Mouse (Mus musculus): ENCODE measurements at regions not wholly inside any gene's neighbourhood (a gene's known extent, or its start where the extent isn't known, plus 50 kb on each side); places are given as distances from the start of the nearest gene placed in this dataset.

GRCm38 (mm10) chr1:167928060-167928467 lies 239.0 kb downstream of the Lmx1a start:
- no peaks in the 10 kb centered on the region for H3K9me3 ChIP-seq (ENCODE audit: control insufficient read depth, low read length)
- 18% methylated on average over 4 of the region's 4 CpGs for WGBS (ENCODE audit: insufficient replicate concordance)

GRCm38 (mm10) chr1:167929729-167930341 lies 240.8 kb downstream of the Lmx1a start:
- TF ChIP-seq CTCF (IDR thresholded peaks at IDR 0.05; ENCODE audit: low read depth) = peak; percentile 20; the same call in 1 of the 2 replicates
- TF ChIP-seq EP300 (IDR thresholded peaks at IDR 0.05; ENCODE audit: low read depth) = no peak
- no peak overlapping the region for H3K9ac ChIP-seq (replicated peaks)
- no peaks in the 10 kb centered on the region for H3K4me1 ChIP-seq (replicated peaks; ENCODE audit: control insufficient read depth in 2 of 2, insufficient read depth in 2 of 2, low read length in 1 of 2)
- peaks cover 4% of the 10 kb centered on the region; the same call in 1 of the 2 replicates for H3K27me3 ChIP-seq (ENCODE audit: control insufficient read depth, insufficient read depth, low read length)
- WGBS (ENCODE audit: insufficient replicate concordance) = 4% methylated on average over 28 of the region's 28 CpGs
- no peak overlapping the region for H3K27ac ChIP-seq
- ATAC-seq (ENCODE audit: insufficient read depth) (no peak), DNase-seq (ENCODE audit: low read depth in 3 of 3, low spot score in 3 of 3) (no peak)
- no peaks in the 10 kb centered on the region for H3K36me3 ChIP-seq (replicated peaks; ENCODE audit: control insufficient read depth, insufficient read depth, low read depth)
- H3K4me2 ChIP-seq (ENCODE audit: low read depth) = peak overlapping the region; percentile 26; the same call in 1 of the 2 replicates
- no peak overlapping the region for H3K4me3 ChIP-seq (ENCODE audit: insufficient read depth in 1 of 2, low read depth in 2 of 2, low read length in 2 of 2)
- H3K9me3 ChIP-seq (ENCODE audit: control insufficient read depth, low read length) = no peaks in the 10 kb centered on the region

More at GRCm38 (mm10) chr1:167928060-167928467, 239.0 kb downstream of the Lmx1a start:
- TF ChIP-seq EP300 (IDR thresholded peaks at IDR 0.05; ENCODE audit: low read depth) = no peak
- peak; percentile 25; the same call in 1 of the 2 replicates for TF ChIP-seq CTCF (IDR thresholded peaks at IDR 0.05; ENCODE audit: low read depth)
- no peak overlapping the region for H3K27ac ChIP-seq
- DNase-seq (ENCODE audit: low read depth in 3 of 3, low spot score in 3 of 3) (no peak), ATAC-seq (ENCODE audit: insufficient read depth) (no peak)
- peaks cover 4% of the 10 kb centered on the region; the same call in 1 of the 2 replicates for H3K27me3 ChIP-seq (ENCODE audit: control insufficient read depth, insufficient read depth, low read length)
- no peaks in the 10 kb centered on the region for H3K36me3 ChIP-seq (replicated peaks; ENCODE audit: control insufficient read depth, insufficient read depth, low read depth)
- H3K9ac ChIP-seq (replicated peaks) = no peak overlapping the region
- H3K4me2 ChIP-seq (ENCODE audit: low read depth) = no peak overlapping the region
- no peak overlapping the region for H3K4me3 ChIP-seq (ENCODE audit: insufficient read depth in 1 of 2, low read depth in 2 of 2, low read length in 2 of 2)
- no peaks in the 10 kb centered on the region for H3K4me1 ChIP-seq (replicated peaks; ENCODE audit: control insufficient read depth in 2 of 2, insufficient read depth in 2 of 2, low read length in 1 of 2)

GRCm38 (mm10) chr1:167932088-167932487 lies 243.1 kb downstream of the Lmx1a start:
- Histone ChIP-seq H3K27ac (no peak overlapping the region), H3K4me1 (replicated peaks; ENCODE audit: control insufficient read depth in 2 of 2, insufficient read depth in 2 of 2, low read length in 1 of 2) (no peaks in the 10 kb centered on the region), H3K36me3 (replicated peaks; ENCODE audit: control insufficient read depth, insufficient read depth, low read depth) (no peaks in the 10 kb centered on the region), H3K9me3 (ENCODE audit: control insufficient read depth, low read length) (no peaks in the 10 kb centered on the region), H3K9ac (replicated peaks) (no peak overlapping the region), H3K4me3 (ENCODE audit: insufficient read depth in 1 of 2, low read depth in 2 of 2, low read length in 2 of 2) (no peak overlapping the region), H3K4me2 (ENCODE audit: low read depth) (no peak overlapping the region), H3K27me3 (ENCODE audit: control insufficient read depth, insufficient read depth, low read length) (peaks cover 4% of the 10 kb centered on the region; the same call in 1 of the 2 replicates)
- WGBS (ENCODE audit: insufficient replicate concordance) = 29% methylated on average over 2 of the region's 2 CpGs
- ATAC-seq (ENCODE audit: insufficient read depth) (no peak), DNase-seq (ENCODE audit: low read depth in 3 of 3, low spot score in 3 of 3) (no peak)
- TF ChIP-seq CTCF (IDR thresholded peaks at IDR 0.05; ENCODE audit: low read depth) = peak; percentile 36; the same call in 1 of the 2 replicates
- no peak for TF ChIP-seq EP300 (IDR thresholded peaks at IDR 0.05; ENCODE audit: low read depth)

- Histone ChIP-seq H3K36me3 (replicated peaks; ENCODE audit: control insufficient read depth, insufficient read depth, low read depth) (no peaks in the 10 kb centered on the region), H3K27me3 (ENCODE audit: control insufficient read depth, insufficient read depth, low read length) (no peaks in the 10 kb centered on the region), H3K4me2 (ENCODE audit: low read depth) (no peak overlapping the region), H3K9ac (replicated peaks) (no peak overlapping the region), H3K4me1 (replicated peaks; ENCODE audit: control insufficient read depth in 2 of 2, insufficient read depth in 2 of 2, low read length in 1 of 2) (no peaks in the 10 kb centered on the region), H3K4me3 (ENCODE audit: insufficient read depth in 1 of 2, low read depth in 2 of 2, low read length in 2 of 2) (no peak overlapping the region), H3K27ac (no peak overlapping the region), H3K9me3 (ENCODE audit: control insufficient read depth, low read length) (no peaks in the 10 kb centered on the region)
- DNase-seq (ENCODE audit: low read depth in 3 of 3, low spot score in 3 of 3) (no peak), ATAC-seq (ENCODE audit: insufficient read depth) (no peak)
- TF ChIP-seq CTCF (IDR thresholded peaks at IDR 0.05; ENCODE audit: low read depth) = no peak
- TF ChIP-seq EP300 (IDR thresholded peaks at IDR 0.05; ENCODE audit: low read depth) = no peak
- 50% methylated on average over 4 of the region's 4 CpGs for WGBS (ENCODE audit: insufficient replicate concordance)
Measured at GRCm38 (mm10) chr1:167936726-167937125, 247.7 kb downstream of the Lmx1a start.

- no peak for DNase-seq (ENCODE audit: low read depth in 3 of 3, low spot score in 3 of 3)
- TF ChIP-seq EP300 (IDR thresholded peaks at IDR 0.05; ENCODE audit: low read depth) (no peak), CTCF (IDR thresholded peaks at IDR 0.05; ENCODE audit: low read depth) (0 out of 2 replicates have a peak, but pooled peaks have one; percentile 6)
- H3K4me2 ChIP-seq (ENCODE audit: low read depth) = no peak overlapping the region
- H3K36me3 ChIP-seq (replicated peaks; ENCODE audit: control insufficient read depth, insufficient read depth, low read depth) = no peaks in the 10 kb centered on the region
- no peak overlapping the region for H3K4me3 ChIP-seq (ENCODE audit: insufficient read depth in 1 of 2, low read depth in 2 of 2, low read length in 2 of 2)
- WGBS (ENCODE audit: insufficient replicate concordance) = 51% methylated on average over 2 of the region's 2 CpGs
- no peak overlapping the region for H3K27ac ChIP-seq
- H3K9ac ChIP-seq (replicated peaks) = no peak overlapping the region
- ATAC-seq (ENCODE audit: insufficient read depth) = no peak
- no peaks in the 10 kb centered on the region for H3K9me3 ChIP-seq (ENCODE audit: control insufficient read depth, low read length)
- no peaks in the 10 kb centered on the region for H3K27me3 ChIP-seq (ENCODE audit: control insufficient read depth, insufficient read depth, low read length)
- no peaks in the 10 kb centered on the region for H3K4me1 ChIP-seq (replicated peaks; ENCODE audit: control insufficient read depth in 2 of 2, insufficient read depth in 2 of 2, low read length in 1 of 2)
Measured at GRCm38 (mm10) chr1:167938176-167938575, 249.1 kb downstream of the Lmx1a start.
